Mouse (Mus musculus) embryonic facial prominence, embryonic 12.5 days (tissue): ENCODE data around the gene Ankrd13b. TPM values are rescaled to one million over a fixed set of nuclear protein-coding genes. Genes with fewer than 3 reads are reported as not detected.

Source experiments
- ATAC-seq: fragments of 200-750 bp; cut with Nextera tagmentation; 2 replicates; pipeline ENCODE4 v1.8.0; 2017; ENCODE audit not compliant: insufficient number of reproducible peaks, insufficient read depth, low FRiP score, low TSS enrichment
- H3K27ac ChIP-seq: fragments of 300-500 bp; sonication (generic); 2 replicates; pipeline ENCODE4 v1.5.1; 2016; ENCODE audit warnings: mild to moderate bottlenecking
- H3K27me3 ChIP-seq: fragments of 300-500 bp; sonication (generic); 2 replicates; pipeline ENCODE4 v1.6.1; 2016; ENCODE audit warnings: mild to moderate bottlenecking, moderate library complexity
- H3K36me3 ChIP-seq: fragments of 300-500 bp; sonication (generic); 2 replicates; pipeline ENCODE4 v1.6.1; 2016; ENCODE audit warnings: mild to moderate bottlenecking
- H3K4me1 ChIP-seq: fragments of 300-500 bp; sonication (generic); 2 replicates; pipeline ENCODE4 v1.6.1; 2016
- H3K4me2 ChIP-seq: fragments of 300-500 bp; sonication (generic); replicated peaks from 2 replicates; pipeline ENCODE4 v1.6.1; 2016; ENCODE audit warnings: mild to moderate bottlenecking, moderate library complexity
- H3K4me3 ChIP-seq: fragments of 300-500 bp; sonication (generic); 2 replicates; pipeline ENCODE4 v1.5.1; 2016; ENCODE audit warnings: mild to moderate bottlenecking
- H3K9ac ChIP-seq: fragments of 300-500 bp; sonication (generic); 2 replicates; pipeline ENCODE4 v1.6.1; 2016; ENCODE audit warnings: mild to moderate bottlenecking, moderate library complexity
- H3K9me3 ChIP-seq: fragments of 300-500 bp; sonication (generic); 2 replicates; pipeline ENCODE4 v1.6.1; 2016; ENCODE audit warnings: mild to moderate bottlenecking, moderate library complexity
- WGBS: fragments of 180-500 bp; shearing (Covaris S2); methylation state at CpG from one replicate; pipeline ENCODE4 v1.1.7; 2016; 5-methylcytosine and 5-hydroxymethylcytosine counted together
- polyA plus RNA-seq: library from polyadenylated mRNA; unstranded; fragments of >200 nt; fragmentation: Nextera tagmentation; extraction: Ambion mirVana; gene quantifications from 2 replicates; pipeline ENCODE4 v1.2.1, GENCODE M21; 2016

Ankrd13b gene
- polyA plus RNA-seq, 1 experiment from 2014 or later, result 15.0 TPM

- no peak for ATAC-seq
- Histone ChIP-seq H3K4me1 (0 out of 2 replicates have a peak, but pooled peaks cover 3% of the 10 kb centered on the region), H3K36me3 (peaks cover 16% of the 10 kb centered on the region), H3K9ac (no peak overlapping the region), H3K4me2 (no peak overlapping the region), H3K4me3 (no peak overlapping the region), H3K27ac (no peak overlapping the region), H3K27me3 (no peaks in the 10 kb centered on the region), H3K9me3 (no peaks in the 10 kb centered on the region)
- WGBS, result 66% methylated on average over 7 of the region's 7 CpGs
These were observed 47.0 kb downstream of the Ankrd13b start for GRCm38 (mm10) chr11:77442186-77443170.

DNA sequence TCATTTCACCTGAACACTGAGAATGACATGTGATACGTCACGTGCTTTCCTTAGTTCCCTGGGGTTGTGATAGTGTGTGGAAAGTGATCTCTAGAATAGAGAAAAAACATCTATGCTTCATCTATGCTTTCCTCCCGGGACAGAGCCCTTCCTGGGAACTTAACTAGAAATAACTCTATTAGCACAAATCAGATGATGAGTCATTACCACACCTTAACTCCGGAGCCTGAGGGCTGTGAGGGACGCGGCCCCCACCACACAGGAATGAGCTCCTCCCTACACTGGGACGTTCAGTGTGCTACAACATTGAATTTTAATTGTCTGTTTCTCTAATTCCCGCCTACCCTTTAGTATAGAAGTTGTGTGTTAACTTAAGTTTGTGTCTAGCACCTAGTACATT, 48.5 kb downstream of the Ankrd13b start:
- WGBS, result 81% methylated on average over 8 of the region's 8 CpGs
- Histone ChIP-seq H3K9ac (no peak overlapping the region), H3K4me2 (no peak overlapping the region), H3K27me3 (no peaks in the 10 kb centered on the region), H3K27ac (no peak overlapping the region), H3K4me3 (no peak overlapping the region), H3K9me3 (no peaks in the 10 kb centered on the region), H3K36me3 (peaks cover 16% of the 10 kb centered on the region), H3K4me1 (0 out of 2 replicates have a peak, but pooled peaks cover 3% of the 10 kb centered on the region)
- no peak for ATAC-seq

DNA sequence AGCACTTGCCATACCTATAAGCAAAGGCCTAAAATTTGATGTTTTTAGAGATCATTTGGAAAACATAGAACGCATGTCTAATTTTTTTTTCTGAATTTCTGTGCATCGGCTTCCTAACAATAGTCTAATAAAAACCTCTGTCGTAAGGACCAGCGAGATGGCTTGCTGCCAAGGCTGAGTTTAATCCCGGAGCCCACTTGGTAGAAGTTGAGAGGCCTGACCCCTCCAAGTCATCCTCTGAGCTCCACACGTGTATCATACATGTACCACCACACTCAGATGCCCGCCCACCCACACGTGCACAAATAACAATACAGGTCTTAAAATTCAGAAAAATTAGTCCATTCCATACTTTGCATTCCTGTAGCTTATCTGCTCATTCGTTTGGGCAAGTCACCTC, 49.4 kb downstream of the Ankrd13b start:
- no peak for ATAC-seq
- H3K4me3 ChIP-seq, result no peak overlapping the region
- peaks cover 16% of the 10 kb centered on the region for H3K36me3 ChIP-seq
- 0 out of 2 replicates have a peak, but pooled peaks cover 3% of the 10 kb centered on the region for H3K4me1 ChIP-seq
- no peaks in the 10 kb centered on the region for H3K27me3 ChIP-seq
- no peak overlapping the region for H3K9ac ChIP-seq
- no peak overlapping the region for H3K27ac ChIP-seq
- H3K9me3 ChIP-seq, result no peaks in the 10 kb centered on the region
- H3K4me2 ChIP-seq, result no peak overlapping the region
- WGBS, result 90% methylated on average over 9 of the region's 9 CpGs

DNA sequence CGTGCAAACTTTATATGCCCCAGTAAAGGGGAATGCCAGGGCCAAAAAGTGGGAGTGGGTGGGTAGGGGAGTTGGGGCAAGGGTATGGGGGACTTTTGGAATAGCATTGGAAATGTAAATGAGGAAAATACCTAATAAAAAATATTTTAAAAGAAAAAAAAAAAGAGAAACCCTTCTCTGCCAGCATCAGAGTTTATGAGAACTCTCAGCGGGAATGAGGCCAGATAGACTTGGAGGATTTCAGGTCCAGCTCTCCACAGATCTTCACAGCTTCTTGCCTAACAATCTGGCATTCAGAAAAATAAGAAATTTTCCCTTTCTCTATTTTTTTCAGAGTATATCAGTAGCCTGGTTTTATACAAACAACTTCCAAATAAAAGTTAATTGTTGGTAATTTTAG, 52.5 kb downstream of the Ankrd13b start:
- ATAC-seq, result no peak
- Histone ChIP-seq H3K4me2 (no peak overlapping the region), H3K4me3 (no peak overlapping the region), H3K4me1 (no peaks in the 10 kb centered on the region), H3K9ac (no peak overlapping the region), H3K27me3 (no peaks in the 10 kb centered on the region), H3K27ac (no peak overlapping the region), H3K36me3 (peaks cover 12% of the 10 kb centered on the region), H3K9me3 (no peaks in the 10 kb centered on the region)
- WGBS, result 94% methylated on average over 2 of the region's 2 CpGs

DNA sequence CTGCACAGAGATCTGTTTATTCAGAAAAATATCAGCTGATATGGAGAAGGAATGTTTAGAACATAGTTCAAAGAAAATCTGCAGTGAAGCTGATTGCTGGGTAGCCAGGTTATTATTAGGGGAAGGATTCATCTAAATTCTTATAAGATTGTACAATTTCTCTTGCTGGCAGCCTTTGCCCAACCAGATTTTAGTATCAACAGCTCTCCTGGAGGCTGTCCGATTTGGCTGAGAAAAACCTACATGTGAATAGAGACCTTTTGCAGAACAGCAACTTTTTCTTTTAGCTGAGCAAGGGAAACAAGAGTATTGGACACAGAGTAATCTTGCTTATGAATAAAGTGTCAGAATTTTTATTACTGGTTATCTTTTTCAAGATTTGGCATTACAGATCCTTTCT, 61.0 kb downstream of the Ankrd13b start:
- ATAC-seq, result no peak
- Histone ChIP-seq H3K9me3 (no peaks in the 10 kb centered on the region), H3K36me3 (no peaks in the 10 kb centered on the region), H3K27ac (no peak overlapping the region), H3K4me2 (no peak overlapping the region), H3K9ac (no peak overlapping the region), H3K4me1 (no peaks in the 10 kb centered on the region), H3K4me3 (no peak overlapping the region), H3K27me3 (no peaks in the 10 kb centered on the region)
- 90% methylated on average over 1 of the region's 1 CpGs for WGBS

DNA sequence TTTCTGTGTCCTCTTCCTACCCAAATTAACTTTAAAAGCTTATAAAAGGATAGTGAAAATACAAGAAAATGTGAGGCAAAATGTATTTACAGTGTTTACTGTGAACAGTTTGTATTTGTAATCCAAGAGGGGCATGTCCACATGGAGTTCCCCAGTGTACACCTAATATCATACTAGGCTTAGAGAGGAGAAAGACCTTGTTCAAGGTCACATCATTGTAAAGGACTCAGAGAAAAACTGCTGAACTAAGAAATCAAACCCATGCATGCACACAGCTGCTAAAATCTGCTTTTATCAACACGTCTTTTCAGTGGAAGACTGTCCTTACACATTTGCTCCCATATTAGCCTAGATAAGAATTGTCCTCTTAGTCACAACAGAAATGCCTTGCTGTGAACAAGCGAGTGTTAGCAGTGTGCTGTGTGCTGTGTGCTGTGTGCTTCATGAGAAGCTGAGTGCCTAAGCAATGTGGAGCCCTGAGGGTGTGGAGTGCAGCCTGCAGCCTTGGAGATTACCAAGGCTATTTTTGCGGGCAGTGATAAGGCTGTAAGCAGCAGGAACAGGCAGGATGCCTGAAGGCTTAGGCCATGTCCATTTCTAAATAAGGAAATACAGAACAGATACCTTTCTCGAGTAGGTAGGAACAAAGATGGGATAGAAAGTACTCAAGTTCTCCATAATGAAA, 66.2 kb downstream of the Ankrd13b start:
- Histone ChIP-seq H3K9ac (no peak overlapping the region), H3K27me3 (no peaks in the 10 kb centered on the region), H3K4me3 (no peak overlapping the region), H3K27ac (no peak overlapping the region), H3K4me1 (no peaks in the 10 kb centered on the region), H3K9me3 (no peaks in the 10 kb centered on the region), H3K36me3 (0 out of 2 replicates have a peak, but pooled peaks cover 5% of the 10 kb centered on the region), H3K4me2 (no peak overlapping the region)
- ATAC-seq, result no peak
- 73% methylated on average over 4 of the region's 4 CpGs for WGBS

Other genes starting within 250 kb of the Ankrd13b start
- 0.15 and 0.22 TPM in 2 replicates for gene Coro6, start 27.3 kb downstream of the Ankrd13b start, polyA plus RNA-seq
- 11.1 and 11.5 TPM in 2 replicates for gene Git1, start 3.9 kb upstream of the Ankrd13b start, polyA plus RNA-seq
- 2.8 and 2.9 TPM in 2 replicates for gene Abhd15, start 25.4 kb upstream of the Ankrd13b start, polyA plus RNA-seq
- gene Trp53i13, start 26.3 kb upstream of the Ankrd13b start, polyA plus RNA-seq, result 52.8 and 55.2 TPM in 2 replicates
- gene Gm10392, start 29.5 kb upstream of the Ankrd13b start, polyA plus RNA-seq, result not detected in 2 replicates
- 14.9 and 15.1 TPM in 2 replicates for gene Taok1, start 118.1 kb upstream of the Ankrd13b start, polyA plus RNA-seq
- gene Nufip2, start 196.5 kb upstream of the Ankrd13b start, polyA plus RNA-seq, result 5.1 and 5.6 TPM in 2 replicates
- gene Cryba1, start 235.6 kb upstream of the Ankrd13b start, polyA plus RNA-seq, result 67.0 and 159 TPM in 2 replicates